Mouse (Mus musculus): ENCODE results near the gene Vwce. TPM values are rescaled to one million over a fixed set of nuclear protein-coding genes. Genes with fewer than 3 reads are reported as not detected.

Gene Vwce
- total RNA-seq, 2 experiments from 2014 or later, result not detected

DNA sequence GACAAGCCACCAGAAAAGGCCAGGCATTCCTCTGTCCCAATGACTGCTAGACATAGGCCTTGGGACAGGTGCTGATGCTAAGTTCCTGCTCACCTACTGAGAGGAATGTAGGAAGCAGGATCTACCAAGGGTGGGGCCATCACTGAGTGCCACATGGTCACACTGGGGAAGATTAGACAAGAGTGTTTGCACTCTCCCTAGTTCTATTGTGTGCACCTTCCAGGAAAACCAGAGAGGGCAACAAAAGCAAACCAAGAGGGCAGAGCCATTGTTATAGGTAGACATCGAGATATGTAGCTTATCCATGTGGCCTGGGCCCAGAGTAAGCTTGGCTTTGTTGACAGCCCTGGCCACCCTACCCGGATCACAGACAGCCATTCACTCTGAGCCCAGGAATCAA lies 51.7 kb downstream of the Vwce start:
- intact Hi-C loops (cut with DNase I), result no loop called here
- no peak for DNase-seq (ENCODE audit: low spot score)

DNA sequence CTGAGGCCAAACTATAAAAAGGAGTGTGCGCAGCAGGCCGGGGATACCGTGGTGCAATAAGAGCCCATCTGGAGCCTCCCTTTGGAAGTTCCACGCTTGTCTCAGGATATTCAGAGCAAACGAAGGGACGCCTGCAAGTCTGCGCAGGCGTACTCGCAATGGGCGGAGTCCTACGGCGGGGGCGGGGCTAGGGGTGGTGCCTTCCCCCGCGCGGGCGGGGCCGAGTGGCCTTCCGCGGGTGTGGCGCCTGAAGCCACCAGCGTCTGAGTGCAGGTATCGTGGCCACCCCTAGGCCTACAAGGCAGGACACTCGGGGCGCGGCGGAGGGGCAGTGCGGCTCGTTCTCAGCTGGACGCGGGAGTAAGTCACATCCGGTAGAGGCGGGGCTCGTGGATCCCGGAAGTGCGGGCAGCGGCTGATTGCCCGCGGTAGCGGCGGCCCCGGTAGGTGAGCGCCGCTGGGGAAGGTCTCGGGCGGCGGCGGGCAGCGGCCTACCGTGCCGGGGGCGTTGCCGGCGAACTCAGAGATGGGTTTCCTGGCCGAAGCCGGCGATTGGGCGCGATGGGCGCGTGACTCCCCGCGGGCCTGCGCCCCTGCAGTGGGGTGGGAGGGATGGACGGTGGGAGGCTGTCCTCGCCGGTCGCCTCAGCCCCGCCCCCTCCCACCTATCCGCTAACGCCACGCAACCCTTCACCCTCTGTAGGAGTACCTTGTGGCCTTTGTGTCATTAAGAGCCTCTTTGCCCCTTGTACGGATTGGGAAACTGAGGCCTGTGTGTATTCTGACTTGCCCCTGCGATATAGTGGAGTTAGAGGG lies 54.7 kb downstream of the Vwce start, which contains the start of gene Vps37c:
Gene Vps37c, plus strand, starts transcription at position 199 of the 816 bp plus-strand sequence.
- DNase-seq (ENCODE audit: low spot score), result peak; percentile 80

DNA sequence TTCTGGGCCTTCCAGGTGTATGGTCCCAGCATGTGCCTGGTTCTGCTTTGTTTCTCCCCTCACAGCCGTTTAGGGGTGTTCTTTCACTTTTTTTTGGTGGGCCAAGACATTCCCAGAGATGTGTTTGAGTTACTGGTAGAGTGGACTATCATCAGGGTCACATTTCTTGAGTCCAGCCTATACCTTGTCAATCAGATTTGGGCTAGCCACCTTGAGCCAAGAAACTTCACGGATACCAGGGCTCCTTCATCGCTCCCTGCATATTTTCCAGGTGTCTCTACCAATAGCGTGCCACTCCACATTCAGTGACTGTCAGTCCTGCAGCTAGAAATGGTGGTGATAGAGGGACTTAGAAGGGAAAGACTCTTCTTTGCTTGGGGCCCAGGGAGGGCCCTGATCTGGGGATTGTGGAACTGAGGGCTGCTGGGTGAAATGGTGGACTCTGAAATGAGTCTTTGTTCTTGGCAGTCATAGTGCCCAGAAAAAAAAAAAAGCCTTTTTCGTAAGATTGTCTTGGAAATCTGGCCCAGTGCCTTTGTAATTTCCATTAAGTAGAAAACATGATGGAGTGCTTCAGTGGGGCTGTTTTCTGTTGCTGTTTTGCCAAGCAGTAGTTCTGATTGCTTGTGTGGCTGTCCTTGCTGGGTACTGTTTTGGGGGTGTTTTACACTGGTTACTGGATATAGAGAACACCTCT lies 55.6 kb downstream of the Vwce start:
- intact Hi-C loops (cut with DNase I), result no loop called here

More for the DNA sequence above, 54.7 kb downstream of the Vwce start, which contains the start of gene Vps37c:
- intact Hi-C loops (cut with DNase I), result no loop called here

DNA sequence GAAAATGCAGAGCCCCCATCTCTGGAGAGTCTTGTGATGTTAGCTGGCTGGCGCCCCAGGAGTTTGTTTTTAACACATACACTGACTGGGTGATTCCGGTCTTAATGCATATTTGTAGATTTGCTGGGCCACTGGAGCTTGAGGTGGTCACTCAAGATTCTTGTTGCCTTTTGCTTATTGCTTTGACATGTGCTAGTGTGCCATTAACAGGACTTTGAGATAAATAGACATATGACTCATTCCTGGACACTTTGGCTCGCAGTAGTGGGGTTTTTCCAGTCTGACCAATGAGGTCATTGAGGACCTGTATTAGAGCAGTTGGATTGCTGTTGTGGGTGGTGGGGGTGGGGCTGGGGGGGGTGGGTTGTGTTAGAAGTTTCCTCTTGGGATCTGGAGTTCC lies 56.3 kb downstream of the Vwce start:
- intact Hi-C loops (cut with DNase I), result no loop called here
- no peak for DNase-seq (ENCODE audit: low spot score)

More for the DNA sequence above, 55.6 kb downstream of the Vwce start:
- no peak for DNase-seq (ENCODE audit: low spot score)

DNA sequence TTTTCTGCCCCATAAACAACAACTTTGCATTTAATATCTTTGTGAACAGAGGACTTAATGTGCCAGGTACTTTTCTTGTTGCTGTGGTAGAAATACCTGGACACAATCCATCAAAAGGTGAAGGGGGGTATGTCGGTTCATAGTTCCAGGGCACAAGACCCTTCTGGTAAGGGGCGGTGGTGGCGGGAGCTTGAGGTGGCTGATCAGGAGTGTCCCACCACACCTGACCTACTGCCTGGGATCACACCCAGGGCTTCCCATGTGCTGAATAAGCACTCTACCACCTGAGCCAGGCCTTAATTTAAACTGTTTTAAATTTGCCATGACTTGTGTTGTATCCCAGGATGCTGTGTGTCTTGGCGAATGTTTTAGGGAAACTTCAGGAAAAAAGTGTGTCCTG lies 57.1 kb downstream of the Vwce start:
- DNase-seq (ENCODE audit: low spot score), result no peak
- intact Hi-C loops (cut with DNase I), result no loop called here

DNA sequence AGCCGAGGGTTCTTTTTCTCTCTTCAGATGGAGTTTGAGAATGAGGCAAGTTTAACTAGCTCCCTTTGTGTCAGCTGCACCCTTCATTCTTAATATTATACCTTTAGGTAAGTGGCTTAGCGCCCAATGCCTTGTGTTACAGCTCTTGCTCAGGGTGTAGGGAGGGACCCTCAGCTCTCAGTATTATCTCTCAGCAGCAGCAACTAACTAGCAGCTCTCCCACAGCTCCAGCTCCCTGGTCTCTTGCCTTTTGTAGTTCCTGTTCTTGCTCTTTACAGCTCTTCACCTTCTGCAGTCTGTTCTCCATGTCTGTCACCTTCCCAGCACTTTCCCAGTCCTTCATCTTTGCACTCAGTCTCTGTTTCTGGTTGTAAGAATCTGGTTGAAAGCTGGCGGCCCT lies 57.6 kb downstream of the Vwce start:
- intact Hi-C loops (cut with DNase I), result no loop called here
- no peak for DNase-seq (ENCODE audit: low spot score)

DNA sequence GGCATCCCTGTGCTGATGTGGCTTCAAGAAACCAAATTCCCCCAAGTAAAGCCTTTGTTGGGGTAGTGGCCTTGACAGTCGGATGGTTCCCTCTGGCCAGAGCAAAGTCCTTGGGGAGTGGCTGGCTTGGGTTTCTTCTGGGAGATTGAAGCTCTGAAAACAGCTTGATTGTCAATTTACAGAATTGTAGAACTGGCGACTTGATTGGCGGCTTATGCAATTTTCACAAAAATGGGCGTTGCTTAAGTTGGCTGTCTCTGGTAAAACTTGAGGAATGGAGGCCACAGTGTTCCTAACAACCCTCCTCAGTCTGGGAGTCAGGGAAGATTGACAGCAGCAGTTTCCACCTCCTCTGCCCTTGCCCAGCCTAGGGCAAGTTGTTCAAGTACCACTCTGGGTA lies 58.3 kb downstream of the Vwce start:
- DNase-seq (ENCODE audit: low spot score), result no peak
- intact Hi-C loops (cut with DNase I), result no loop called here

DNA sequence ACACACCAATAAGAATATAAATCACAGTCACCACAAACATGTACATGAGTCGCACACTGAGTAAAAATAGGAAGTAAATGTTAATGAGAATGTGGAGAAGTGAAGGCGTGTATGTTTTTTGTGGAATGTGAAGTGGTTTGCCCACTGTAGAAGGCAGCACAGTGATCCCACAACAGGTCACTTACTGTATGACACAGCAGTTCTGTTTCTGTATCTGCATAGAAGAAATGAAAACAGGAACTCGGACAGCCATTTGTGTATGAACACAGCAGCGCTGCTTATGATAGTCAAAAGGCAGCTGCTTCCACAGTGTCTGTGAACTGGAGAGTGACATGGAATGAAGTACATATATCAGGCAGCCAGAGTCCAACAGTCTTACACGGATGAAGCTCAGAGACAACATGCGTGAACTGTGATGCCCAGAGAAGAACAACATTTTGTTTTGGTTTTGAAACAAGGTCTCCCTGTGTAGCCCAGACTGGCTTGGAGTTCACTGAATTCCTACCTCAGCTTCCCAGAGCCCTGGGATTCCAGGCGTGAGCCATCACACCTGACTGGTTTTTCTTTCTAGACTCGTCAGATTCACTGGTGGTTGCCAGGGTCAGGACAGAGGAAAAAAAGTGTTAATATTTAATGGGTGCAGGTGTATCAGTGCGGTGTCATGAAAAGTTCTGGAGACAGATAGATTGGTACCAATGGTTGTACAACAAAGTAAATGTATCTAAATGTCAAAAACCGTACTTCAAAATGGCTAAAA lies 60.1 kb downstream of the Vwce start:
- intact Hi-C loops (cut with DNase I), result no loop called here
- DNase-seq (ENCODE audit: low spot score), result no peak

DNA sequence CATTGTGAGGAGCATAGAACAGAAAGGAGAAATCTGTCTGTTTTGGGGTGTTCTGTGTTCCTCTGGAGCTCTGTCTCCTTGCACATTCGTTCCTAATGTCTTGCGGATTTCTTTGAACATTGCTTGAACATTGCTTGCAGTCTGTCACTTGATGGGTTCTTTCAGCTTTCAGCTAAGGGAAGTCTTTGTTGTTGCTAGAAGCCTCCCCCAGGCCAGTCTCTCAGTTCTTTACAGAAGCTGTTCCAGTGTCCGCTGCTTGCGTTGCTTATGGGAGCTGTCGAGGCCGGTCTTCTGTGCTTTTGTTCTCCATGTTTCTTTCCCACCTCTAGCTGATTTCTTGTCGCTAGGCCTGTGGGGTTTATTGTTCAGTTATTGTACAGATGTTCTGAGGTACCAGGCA lies 61.8 kb downstream of the Vwce start:
- intact Hi-C loops (cut with DNase I), result no loop called here
- no peak for DNase-seq (ENCODE audit: low spot score)

DNA sequence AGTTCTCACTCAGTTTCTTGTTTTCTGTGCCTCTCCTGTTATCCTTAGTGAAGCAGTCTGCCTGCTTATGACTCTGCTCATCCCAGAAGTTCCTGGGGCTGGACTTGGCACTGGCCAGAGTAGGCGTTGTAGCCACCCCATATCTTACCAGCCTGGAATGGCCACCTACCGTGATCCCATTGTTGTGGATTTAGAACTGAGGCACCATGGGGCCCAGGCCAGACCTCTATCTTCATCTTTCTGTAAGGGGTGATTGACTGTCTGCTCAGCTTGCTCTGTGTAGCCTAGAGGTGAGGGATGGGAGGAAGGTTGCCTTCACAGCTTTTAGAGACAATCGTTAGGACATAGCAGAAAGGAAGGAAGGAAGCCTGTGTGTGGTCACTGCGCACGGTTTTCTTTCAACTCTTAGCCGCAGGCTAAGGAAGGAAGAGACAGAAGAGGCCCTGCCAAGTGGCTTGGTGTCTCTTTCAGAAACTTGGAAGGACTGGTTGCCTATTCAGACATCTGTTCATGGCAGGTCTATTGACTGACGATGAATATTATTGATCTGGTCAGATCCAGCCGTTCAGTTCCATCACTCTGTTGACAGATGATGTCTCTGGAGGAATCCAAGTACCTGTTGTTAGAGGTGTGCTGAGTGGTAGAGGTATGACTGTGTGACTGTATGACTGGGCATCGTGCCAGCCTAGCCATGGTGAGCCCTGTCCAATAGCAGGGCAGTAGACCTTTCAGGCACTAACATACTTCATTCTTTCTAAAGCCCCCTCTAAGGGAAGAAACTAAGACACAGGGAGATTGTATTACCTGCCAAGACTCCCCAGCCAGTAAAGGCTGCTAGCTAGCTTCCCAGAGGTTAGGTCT lies 64.3 kb downstream of the Vwce start:
- intact Hi-C loops (cut with DNase I), result no loop called here
- DNase-seq (ENCODE audit: low spot score), result no peak

DNA sequence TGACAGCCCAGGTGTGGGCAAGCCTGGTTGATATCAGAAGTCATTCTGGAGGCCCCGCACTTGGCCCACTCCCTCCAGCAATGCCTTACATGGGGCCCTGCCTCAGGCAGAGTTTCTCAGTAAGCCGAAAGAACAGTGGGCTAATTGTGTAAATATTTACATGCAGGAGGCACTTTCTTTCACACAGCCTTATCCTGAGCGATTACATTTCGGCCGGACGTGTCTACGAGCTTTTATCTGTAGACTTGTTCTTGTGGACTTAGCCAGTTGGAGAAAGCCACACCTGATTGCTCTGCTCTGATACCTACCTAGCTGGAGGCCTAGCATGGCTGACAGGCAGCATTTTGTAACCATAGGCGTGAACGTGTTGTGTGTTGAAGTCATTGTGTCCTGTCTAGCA lies 65.8 kb downstream of the Vwce start:
- intact Hi-C loops (cut with DNase I), result no loop called here
- DNase-seq (ENCODE audit: low spot score), result no peak

DNA sequence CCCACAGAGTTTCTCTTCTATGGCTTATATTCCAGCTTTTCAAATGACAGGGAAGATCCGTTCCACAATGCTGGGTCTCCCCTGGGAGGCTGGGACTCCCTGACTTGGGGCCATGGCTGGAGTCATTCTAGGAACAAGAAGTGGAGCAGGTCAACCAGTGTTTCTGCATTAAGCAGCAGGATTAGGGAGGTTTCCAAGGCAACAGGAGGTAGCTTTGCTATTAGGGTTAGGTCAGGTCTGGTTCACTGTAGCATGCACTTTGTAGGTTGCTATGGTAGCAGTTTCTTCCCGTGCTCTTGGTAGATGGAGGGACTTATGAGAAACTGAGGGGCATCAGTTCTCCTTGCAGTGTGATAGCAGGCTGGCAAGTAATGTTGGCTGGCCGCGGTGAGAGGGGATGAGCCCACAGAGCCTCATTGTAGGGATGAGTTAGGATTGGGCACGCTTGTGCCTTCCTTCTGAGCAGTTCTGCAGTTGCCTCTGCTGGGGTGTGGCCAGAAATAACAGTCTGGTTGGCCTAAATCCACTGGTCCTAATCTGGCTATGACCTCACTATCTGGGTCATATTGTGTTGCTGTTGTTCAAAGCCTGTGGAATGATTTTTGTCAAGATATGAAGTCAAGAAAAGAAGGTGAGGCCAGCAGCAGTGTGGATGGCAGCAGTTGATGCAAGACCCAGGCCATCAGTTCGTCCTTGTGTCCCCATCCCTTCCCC lies 67.2 kb downstream of the Vwce start:
- no peak for DNase-seq (ENCODE audit: low spot score)
- intact Hi-C loops (cut with DNase I), result no loop called here

DNA sequence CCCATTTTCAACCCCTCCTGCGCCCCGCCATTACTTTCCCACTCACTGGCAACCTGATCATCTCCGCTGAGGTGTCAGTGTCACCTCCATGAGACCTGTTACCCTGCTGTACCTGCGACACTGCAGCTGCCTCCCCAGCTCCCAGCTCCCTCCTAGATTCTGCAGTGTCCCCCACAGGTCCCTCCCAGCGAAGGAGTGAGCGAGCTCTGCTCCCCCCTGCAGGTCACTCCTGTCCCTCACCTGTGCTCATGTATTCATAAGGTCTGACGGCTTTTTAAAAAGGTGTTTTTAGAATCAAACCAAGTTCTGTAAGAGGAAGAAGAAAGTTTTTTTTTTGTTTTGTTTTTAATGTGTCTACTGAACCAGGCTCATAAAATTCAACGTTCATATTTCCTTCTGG lies 68.1 kb downstream of the Vwce start:
- intact Hi-C loops (cut with DNase I), result no loop called here

DNA sequence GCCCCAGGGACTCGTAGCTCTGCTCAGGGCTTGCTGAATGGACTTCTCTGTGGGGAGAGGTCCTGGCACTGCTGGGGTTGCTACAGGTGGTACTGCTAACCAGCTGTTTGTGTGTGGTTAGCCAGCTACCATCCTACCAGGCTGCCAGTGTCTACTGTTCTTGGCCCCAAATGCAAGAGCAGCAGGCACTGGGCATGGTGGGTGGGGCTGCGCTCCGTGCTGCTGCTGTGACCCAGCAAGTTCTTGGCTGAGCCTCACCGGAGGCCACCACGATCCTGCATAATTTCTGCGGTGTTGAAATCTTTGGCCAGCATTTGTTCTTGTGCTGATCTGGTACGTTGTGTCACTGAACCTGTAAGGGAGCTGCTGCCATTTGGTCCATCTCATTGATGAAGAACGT lies 69.5 kb downstream of the Vwce start:
- no peak for DNase-seq (ENCODE audit: low spot score)

More for the DNA sequence above, 68.1 kb downstream of the Vwce start:
- DNase-seq (ENCODE audit: low spot score), result no peak

DNA sequence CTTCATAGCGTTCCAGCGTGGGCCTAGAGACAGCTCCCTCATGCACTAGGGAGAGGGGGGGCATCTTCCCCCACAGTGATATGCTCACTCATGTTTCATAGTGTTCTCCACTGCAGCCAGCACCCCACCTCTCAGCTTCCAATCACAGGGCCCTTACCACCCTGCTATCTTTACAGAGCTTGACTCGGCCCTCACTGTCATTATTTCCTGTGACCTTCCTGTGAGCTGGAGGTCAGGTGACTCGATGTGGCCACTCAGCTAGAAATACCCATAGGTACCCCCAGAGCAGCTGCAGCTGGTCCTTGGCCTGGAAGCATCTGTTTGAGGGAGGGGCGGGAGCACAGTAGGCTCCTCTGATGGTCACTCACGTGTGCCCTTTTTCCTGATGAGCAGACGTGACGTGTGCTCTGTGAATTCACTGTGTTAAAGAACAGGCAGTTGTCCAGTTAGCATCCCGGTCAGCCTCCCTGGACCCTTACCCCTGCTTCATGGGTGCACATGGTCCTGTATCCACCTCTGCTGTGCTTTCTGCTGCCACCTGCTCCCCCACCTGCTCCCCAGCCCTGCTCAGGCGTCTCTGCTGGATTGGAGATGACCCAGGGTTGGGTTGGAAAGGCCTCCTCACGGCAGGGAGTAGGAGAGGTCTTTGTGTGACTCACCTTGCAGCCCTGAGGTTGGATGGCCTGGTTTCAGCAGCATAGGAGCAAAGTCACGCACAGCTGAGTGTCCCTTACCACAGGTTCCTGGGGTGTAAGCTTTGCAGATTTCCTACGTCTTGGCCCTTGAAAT lies 73.3 kb downstream of the Vwce start:
- intact Hi-C loops (cut with DNase I), result loop anchor here (5.0 kb wide), 1 partner anchor 40 kb away; no protein-coding TSS in a partner anchor

More for the DNA sequence above, 69.5 kb downstream of the Vwce start:
- intact Hi-C loops (cut with DNase I), result no loop called here

DNA sequence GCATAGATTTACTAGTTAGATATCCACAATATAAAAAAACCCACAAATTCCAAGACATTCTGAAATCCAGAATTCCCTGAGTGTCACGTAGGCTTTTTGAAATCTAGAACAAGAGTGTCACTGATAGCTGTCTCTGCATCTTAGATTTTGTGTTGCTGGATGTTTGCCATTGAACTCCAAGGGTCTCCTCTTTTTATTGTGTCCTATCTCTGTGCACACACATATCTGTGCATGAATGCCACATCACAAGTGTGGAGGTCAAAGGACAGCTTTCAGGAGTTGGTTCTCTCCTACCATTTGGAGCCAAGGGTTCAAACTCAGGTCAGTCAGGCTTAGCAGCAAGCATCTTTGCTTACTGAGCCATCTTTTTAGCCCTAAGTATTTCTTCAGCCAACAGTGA lies 73.9 kb downstream of the Vwce start:
- intact Hi-C loops (cut with DNase I), result loop anchor here (2.0 to 5.0 kb wide), 2 partner anchors 41 to 251 kb away; no protein-coding TSS in a partner anchor
- no peak for DNase-seq (ENCODE audit: low spot score)

More for the DNA sequence above, 73.3 kb downstream of the Vwce start:
- DNase-seq (ENCODE audit: low spot score), result no peak

DNA sequence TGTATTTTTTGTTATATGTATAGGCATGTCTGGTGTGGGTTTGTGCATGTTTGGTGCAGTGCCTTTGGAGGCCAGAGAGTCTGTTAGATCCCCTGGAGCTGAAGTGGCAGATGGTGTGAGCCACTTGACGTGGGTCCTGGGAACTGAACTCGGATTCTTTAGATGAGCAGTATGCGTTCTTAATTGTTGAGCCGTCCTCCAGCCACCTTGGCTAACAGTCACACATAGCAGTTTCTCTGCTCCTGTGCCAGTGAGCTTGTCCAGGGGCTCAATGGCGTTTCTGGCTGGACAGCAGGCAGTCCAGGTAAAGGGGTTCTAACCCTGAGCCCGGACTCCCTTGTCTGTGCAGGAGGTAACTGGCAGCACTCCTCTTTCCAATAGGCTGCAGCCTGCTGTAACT lies 74.9 kb downstream of the Vwce start:
- DNase-seq (ENCODE audit: low spot score), result no peak
- intact Hi-C loops (cut with DNase I), result loop anchor here (1.0 to 5.0 kb wide), 3 partner anchors 31 to 250 kb away; partner anchors contain the start of gene Pga5
